Mouse (Mus musculus) adrenal gland, postnatal 4 days (tissue): ENCODE results near the gene Pdia4. TPM values are rescaled to one million over a fixed set of nuclear protein-coding genes. Genes with fewer than 3 reads are reported as not detected.
"Not testable (repeated sequence)": the region's sequence is repeated elsewhere in the genome, so short reads cannot be mapped to it uniquely, and the experiment has no call there.

Source experiments
- DNase-seq, 2 experiments: peaks; one replicate each; pipeline ENCODE4 v3.0.0; 2021 to 2022; ENCODE audit warnings: low spot score in 2 of 2, mixed read lengths in 2 of 2
- total RNA-seq, 2 experiments: library from RNA; stranded (reverse); gene quantifications; 2 replicates each; pipeline ENCODE4 v1.2.3; 2021

Gene Pdia4
- total RNA-seq, 2 experiments from 2014 or later: 115 to 130 TPM

DNA sequence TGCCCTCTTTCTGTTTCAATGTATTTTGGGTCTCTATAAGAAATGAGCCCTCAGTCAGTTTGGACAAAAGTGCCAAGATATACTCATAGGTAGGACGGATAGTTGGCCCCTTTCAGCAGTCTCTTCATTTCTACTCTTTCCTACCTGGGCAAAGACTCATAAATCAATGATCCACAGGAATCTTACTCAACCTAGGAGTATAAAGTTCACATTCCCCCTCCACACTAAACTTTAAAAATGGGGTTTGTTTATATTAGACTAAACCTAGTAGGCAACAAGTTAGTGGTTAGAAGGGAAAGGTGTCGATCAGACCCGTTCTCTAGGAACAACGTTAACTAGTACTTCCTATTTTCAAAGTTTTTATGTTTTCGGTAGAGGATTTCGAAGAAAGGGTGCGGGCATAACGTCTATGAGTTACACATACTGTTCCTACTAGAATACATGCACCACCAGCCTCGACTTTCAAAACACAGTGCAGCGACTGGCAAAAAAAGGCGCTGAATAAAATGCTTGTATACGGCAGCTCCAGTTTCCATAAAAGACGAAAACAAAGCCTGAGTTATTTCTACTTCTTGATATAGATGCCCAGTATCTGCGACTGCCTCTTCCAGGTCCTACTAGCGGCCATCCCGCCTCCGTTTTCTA is 837 bp downstream of the Pdia4 start:
- no peak for DNase-seq

DNA sequence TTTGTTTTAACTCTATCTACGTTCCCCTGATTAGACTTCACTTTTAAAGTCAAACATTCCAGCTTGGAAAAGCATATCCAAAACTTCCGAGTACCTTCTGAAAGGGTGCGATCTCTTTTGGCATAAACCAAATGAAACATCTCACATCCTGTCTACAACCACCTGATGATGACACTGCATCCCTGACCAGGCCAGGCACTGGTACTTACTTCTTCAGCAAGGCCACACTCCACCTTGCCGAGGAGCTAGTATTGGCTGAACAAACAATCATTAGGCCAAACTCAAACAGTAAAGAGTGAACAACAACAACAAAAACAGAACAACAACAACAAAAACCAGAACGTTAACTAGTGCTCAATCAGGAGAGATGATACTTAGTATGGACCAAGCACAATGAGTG is 1.9 kb downstream of the Pdia4 start:
- no peak for DNase-seq

DNA sequence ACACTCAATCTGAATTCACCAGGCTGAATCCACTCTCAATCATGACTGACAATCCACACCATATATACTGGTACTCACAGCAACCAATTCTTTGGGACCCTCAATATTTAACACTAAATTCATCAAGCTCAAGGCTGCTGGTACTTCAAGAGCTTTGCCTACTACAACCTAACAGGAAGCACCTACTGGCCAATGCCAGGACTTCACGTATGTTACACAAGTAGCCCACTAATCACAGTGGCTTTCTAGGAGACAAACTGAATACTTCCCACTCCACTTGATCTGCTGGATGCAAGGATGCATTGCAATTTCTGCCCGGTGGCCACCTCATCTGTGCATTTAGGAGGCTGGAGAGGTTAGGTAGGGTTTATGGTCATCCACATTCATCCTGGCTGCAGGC is 3.0 kb downstream of the Pdia4 start:
- no peak for DNase-seq

DNA sequence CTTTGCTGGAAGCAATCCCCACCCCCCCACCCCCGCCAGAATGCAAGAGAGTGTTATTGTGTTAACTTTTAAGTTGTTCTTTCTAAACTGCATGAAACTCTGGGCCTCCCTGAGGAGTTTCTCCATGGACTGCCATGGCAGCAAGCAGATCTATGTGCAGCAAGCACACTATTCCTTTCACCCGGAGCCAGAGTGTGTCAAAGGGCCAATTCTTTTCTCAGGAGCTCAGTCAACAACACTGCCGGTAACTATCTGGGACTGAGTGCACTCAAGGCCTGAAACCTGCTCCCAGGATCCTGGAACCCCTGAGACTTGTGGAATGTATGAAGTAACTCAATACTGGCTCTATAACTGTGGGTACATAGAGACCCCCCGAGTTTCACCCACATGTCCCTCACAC is 4.2 kb downstream of the Pdia4 start:
- no peak for DNase-seq

DNA sequence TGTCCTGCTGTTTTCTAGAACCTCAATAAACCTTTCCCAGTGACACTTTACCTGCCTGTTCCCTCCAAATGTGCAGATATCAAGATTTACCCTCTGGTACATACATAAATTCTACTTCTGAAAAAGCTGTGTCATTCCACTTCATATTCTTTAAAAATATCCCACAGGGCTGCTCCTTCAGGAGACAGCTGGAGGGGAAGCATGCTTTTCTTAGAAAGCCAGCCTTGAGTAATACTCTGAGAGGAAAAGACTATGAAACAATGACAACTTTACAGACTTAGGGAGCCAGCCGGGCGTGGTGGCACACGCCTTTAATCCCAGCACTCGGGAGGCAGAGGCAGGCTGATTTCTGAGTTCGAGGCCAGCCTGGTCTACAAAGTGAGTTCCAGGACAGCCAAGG is 4.7 kb downstream of the Pdia4 start:
- DNase-seq: no peak

DNA sequence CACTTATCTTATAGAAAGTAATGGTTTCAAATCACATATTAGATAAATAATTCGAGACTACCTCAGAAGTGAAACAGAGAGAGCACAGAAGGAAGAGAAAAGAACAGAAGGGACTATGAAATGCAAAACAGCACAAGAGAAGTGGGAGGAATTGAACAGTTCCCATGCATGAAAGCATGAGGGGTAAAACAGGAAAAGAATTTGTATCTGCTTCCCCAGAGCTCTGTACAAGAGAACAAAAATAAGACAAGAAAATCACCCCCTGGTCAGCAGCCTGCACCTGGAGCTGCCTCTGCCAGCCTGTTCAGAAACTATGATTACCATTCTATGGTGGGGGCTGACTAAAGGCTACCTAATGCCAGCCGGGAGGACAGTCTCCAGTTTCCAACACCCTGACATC is 5.8 kb downstream of the Pdia4 start:
- DNase-seq: no peak

DNA sequence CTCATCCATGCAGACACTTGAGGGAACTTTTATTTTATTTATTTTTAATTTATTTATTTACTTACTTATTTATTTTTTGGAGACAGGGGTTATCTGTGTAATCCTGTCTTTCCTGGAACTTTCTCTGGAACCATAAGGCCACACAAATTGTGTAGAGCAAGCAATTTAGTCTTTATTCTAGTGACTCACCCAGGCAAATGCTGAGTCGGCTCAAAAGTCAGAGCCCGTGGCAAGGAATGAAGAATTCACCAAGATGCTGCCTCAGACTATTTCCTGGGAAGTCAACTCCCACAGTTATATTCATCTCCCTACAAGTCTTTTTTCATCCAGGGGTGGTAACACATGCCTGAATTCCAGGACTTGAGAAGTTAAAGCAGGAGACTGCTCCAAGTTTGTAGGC is 7.7 kb downstream of the Pdia4 start:
- DNase-seq: no peak

DNA sequence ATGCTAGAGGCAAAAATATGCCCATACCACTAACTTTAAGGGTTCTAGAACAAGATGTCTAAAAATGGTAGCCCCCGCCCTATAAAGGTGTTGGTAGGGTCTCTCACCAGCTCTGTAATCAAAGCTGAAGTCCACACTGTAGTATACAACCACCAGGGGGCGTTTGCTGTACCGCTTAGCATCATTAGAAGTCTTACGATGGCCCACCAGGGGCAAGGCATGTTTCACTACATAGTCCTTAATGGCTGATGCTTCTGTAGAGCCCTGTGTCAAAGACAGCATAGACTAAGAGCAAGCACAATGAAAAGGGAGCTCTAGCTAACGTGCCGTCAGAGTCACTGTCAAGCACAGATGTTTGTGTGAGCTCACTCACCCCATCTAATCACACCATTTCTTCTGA is 14.2 kb downstream of the Pdia4 start:
- no peak for DNase-seq

DNA sequence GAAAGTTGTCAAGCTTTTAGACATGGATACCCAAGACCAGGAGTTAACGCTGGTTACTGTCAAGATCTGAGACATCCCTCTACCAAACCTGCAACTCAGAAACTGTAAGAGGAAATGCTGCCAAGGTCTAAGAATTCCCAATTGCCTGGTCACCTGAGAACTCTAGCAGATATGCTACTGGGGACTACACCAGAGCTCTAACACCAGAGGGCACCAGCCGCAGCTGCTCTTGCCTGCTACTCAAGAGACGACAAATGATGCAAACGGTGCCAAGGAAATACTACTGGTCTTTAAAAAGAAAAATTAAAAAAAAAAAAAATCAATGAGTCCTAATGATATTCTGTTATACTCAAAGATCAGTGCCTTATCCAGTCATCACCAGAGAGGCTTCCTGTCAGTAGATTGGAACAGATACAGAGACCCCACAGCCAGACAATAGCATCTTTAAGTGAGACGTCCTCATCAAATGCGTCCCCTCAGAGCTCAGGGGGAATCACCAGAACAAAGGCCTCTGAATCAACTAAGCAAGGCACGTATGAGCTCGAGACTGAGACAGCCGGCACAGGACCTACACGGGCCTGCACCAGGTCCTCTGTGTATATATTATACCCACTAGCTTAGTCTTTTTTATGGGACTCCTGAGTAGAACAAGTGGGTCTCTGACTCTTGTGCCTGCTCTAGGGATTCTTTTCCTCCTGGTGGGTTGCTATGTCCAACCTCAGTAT is 19.0 kb downstream of the Pdia4 start:
- DNase-seq: no peak

DNA sequence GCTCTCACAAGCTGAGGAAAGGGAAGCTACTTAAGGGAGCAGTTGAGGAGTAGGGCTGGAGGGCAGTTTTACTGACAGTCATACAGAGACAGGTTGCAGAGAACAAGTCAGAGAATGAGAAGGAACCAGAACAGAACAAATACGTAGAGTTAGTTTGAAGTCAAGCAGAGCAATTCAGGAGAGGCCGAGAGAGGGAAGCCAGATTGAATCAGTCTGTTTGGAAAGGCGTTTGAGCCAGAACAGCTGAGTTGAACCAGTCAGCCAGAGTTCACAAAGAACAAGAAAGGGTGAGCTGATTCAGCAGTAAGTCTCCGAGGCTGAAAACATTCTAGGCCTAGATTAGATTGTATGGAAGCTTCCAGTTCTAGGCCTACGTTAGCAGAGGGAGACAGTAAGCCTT is 19.9 kb downstream of the Pdia4 start:
- no peak for DNase-seq

DNA sequence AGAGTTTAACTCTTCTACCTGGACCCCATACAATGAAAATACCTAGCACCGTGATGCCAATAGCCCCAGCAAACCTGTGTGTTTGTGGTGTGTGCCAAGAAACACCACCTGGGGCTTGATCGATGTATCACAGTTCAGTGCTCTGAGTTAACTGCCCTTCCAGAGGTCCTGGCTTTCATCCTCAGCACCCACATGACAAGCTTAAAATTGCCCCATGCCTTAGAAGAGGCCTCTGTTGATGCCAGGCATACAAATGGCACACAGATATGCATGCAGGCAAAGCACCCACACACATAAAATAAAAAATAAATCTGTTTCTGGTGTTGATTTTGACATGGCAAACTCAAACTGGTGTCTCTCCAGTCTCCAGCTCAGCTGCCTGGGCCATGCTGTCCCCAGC is 20.7 kb downstream of the Pdia4 start:
- no peak for DNase-seq

DNA sequence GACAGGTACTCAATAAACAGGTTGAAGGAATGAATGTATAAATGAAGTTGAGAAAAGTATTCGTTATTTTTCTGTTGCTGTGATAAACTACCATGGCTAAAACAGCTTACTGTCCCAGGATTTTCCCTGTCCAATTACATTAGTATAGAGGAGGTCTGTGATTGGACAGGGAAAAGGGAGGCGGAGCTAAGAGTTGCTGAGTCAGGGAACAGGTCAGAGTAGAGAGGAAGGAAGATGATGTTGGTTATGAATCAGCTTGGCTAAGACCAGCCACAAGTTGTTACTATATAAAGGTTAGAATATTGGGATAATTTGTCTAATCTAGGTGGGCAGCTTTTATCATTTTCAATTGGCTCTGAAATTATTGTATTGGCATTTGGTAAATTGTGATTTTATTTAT is 22.5 kb downstream of the Pdia4 start:
- no peak for DNase-seq

DNA sequence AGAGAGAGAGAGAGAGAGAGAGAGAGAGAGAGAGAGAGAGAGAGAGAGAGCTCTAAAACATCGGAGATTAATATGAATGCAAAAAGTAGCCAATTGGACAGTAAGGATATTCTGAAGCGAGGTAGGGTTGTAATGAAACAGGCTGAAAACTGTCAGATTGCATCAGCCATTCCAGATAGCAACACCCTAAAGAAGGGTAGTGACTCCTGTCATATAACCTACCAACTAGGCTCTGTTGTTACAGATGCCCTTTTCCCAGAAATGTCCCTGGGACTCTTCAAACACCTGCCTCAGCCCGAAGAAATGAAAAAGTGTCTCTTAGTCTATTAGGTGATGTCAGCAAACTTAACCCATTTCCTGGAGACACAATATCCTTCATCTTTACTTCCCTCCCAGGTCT is 24.4 kb downstream of the Pdia4 start:
- no peak for DNase-seq

DNA sequence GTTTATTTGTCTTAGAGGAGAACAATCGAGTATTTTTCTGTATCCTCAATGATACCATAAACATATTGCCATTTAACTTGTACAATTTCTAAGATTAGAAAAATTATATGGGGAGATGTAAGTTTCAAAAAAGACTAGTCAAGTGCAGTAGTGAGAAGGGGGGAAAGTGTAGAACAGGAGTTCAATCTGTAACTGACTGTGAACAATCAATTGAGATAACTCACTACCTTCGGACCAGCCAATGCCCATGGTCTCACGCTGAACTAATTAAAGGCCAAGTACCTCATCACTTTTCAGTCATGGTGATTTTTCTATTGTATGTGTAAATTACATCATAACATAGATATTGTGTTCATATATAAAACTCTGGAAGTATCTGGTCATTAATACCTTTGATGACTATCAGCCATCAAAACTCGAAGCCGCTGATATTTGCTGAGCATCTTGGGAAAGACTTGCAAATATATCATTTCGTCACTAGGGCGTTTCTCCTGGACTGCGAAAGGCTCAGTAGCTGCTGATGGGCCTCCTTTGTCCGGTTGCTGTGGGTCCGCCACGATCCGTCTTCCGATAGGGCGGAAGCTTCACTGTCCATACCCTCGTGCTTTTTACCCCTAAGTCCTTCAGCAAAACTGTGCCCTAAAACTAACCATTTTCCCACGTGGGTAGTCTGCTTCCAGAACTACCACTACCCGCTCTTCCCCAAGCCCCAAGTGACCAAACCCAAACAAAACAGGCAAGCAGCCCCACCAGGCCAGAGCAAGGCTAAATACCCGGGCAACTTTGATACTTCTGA is 25.1 kb downstream of the Pdia4 start:
- peak; percentile 20 to 59 for DNase-seq

DNA sequence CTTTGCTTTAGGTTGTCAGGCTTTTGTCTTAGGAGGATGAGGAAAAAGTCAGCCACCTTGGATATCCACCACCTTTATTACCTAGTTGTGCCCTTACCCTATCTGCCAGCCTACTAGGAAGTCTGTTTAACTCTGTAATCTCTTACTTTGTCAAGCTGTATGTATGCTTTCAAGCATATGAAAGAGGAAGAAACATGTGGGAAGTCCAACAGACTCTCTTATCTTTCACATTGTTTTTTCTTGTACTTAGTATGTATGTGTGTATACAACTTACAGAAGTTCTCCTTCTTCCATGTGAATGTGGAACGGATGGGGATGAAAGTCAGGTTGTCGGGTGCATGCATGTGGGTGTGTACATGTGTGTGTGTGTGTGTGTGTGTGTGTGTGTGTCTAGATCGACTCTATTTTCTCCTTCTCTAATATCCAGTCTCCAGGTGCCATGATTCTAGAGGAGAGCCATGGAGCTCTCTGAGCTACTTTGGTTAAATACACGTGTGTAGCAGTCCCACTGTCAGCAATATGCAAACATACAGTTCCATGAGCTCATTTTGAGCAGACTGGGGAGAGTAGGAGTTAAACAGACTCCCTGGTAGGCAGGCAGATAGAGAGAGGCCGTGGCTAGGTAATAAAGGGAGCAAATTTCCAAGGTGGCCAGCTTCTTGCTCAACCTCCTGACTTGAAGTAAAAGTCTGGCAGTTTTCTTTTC is 28.4 kb downstream of the Pdia4 start:
- no peak for DNase-seq

DNA sequence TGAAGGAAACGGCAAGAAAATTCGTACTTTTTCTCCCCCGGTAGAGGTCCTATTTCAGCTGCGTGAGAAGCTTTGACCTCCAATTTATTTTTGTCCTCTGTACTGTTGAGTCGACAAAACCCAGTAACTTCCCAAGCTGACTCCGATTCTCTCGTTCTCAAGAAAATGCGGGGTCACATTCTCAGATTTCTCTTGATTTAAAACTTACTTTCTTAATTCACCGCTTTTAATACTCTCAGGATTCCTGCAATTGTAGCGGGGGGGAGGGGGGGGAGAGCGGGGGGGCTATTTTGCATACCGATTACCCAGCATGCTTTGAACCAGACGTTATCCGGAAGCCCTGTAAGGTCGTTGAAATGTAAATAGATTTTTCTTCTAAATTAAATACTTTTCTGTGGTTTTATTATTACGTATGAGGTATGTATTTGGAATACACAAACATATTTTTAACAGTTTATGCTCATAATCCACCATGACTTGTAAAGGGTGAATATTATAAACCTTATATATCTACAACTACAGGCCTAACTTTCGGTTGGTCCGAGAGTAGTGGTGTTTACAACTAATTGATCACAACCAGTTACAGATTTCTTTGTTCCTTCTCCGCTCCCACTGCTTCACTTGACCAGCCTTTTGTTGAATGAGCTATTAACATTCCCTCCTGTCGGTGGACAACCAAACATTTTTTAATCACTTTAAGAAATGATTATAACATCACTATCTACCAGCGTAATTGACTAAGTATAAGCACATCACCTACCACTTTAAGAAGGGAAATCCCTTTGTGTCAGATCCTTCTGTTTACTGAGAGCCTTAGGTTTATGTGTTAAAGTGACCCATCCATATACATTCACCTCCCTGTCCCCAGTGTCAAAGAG is 31.9 kb downstream of the Pdia4 start:
- DNase-seq: no peak

DNA sequence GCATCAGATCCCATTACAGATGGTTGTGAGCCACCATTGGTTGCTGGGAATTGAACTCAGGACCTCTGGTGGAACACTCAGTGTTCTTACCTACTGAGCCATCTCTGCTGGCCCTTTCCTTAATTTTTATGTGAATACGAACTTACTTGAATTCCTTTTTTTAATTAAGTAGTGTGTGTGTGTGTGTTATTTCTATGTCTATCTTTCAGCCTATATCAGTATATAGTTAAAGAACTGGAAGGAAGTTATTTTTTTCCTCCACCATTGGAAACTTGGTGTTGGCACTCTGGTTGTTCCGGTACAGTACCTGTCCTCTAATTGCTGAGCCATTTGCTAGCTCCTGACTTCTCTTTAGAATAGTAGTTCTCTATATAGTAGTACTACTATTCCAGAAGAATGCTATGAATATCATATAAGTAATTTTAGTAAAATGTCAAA is 32.6 kb downstream of the Pdia4 start:
- DNase-seq: no peak

DNA sequence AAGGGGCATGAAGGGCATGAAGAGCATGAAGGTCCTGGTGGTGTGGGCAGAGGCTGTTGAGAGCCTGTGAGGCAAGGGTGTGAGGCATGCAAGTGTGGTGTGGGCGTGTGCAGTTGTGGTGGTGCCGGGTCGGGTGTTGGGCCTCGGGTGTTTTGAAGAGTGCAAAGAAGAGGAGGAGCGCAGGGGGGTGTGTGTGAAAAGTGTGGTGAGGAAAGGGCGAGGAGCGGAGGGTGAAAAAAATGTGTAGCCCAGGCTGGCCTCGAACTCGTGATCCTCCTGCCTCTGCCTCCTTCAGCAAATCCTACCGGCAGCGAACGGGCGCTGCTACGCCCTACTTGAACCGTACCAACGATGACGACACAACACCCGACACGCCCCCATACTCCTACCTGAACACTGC is 41.5 kb downstream of the Pdia4 start:
- DNase-seq: not testable (repeated sequence)

DNA sequence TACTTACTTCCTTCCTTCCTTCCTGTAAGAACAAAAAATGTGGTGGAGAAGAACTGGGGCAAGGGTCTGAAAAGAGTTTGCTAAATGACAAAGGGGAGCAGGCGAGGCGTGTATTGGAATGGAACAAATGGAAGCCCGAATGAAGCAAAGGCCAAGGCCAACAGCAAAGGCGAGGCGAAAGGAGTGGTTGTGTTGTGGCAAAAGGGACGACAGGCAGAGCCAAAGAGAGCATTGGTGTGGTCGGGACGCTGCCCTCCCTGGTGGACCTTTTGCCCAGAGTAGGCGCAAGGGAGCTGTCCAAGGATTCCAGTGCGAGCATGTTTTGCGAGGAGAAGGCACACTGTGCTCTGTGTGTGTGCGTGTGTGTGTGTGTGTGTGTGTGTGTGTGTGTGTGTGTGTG is 42.1 kb downstream of the Pdia4 start:
- DNase-seq: not testable (repeated sequence)

DNA sequence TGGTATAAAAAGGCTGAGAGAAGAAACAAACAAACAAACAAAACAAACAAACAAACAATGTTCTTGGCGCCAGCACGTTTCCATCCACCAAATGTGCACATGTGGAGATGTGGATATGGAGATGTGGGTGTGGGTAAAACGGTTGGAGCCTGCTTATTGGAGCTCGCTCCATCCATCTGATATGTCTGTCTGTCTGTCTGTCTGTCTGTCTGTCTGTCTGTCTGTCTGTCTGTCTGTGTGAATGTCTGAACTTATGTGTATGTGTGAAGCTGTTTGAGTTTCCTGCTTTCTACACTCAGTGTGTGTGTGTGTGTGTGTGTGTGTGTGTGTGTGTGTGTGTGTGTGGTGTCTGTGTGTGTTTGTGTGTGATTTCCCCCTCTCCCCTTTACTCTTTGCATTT is 43.4 kb downstream of the Pdia4 start:
- not testable (repeated sequence) for DNase-seq

DNA sequence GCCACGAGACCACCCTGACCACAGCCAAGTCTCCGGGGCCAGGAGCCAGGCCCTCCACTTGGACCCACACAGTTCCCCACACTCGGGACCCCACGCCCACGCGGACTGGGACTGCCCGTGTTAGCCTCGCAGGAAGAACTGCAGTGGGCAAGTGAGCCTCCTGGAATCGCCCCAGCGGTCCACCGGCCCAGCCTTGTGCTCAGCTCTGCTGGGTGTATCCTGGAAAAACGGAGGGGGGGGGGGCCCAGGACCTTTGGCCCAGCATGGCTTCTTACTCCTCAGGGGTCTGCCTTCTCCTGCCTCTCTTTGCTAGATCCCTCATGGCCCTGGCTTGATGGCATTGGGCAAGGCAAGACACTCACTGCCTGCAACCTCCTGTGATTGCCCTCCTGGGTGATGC is 44.7 kb downstream of the Pdia4 start:
- DNase-seq: not testable (repeated sequence)
